Mouse (Mus musculus): ENCODE measurements around the gene Gm5127.

DNA sequence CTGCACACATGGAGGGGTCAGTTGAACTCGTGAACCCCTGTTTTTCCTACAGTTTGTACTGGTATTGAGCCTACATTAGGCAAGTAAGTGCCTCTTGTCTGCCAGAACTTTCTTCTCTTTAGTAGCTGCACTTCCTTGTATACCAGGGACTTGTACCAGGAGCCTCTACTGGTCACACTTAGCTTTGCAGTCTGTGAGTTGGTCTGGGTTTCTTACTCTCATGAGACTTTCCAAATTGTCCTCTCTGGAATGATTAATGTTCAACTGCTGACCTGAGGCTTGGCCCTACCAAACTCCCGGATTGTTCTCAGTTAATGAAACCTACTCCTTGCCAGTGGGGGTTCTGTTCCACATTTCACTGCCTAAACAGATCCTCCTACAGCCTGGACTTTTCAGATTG lies 134.2 kb downstream of the Gm5127 start:
- TF ChIP-seq CTCF (IDR thresholded peaks at IDR 0.05; ENCODE audit: borderline replicate concordance, insufficient read depth, low read depth, low read length) (no peak), POLR2A (IDR thresholded peaks at IDR 0.05; ENCODE audit: borderline replicate concordance, insufficient read depth, low read length) (no peak)

Data from cerebellum, adult 2 months (tissue).